Mouse (Mus musculus): ENCODE measurements at regions not wholly inside any gene's neighbourhood (a gene's known extent, or its start where the extent isn't known, plus 50 kb on each side); places are given as distances from the start of the nearest gene placed in this dataset.

GRCm38 (mm10) chr12:69428108-69428507 is 55.9 kb upstream of the Gm9887 start:
- H3K36me3 ChIP-seq (ENCODE audit: control insufficient read depth, insufficient read depth) = no peaks in the 10 kb centered on the region
- H3K4me3 ChIP-seq (replicated peaks; ENCODE audit: low read length) = no peak overlapping the region
- no peaks in the 10 kb centered on the region for H3K27me3 ChIP-seq (replicated peaks; ENCODE audit: control insufficient read depth, insufficient read depth, low read length)
- H3K27ac ChIP-seq (ENCODE audit: low read length) = no peak overlapping the region
- H3K9ac ChIP-seq (replicated peaks; ENCODE audit: low read depth, low read length) = no peak overlapping the region
- no peaks in the 10 kb centered on the region for H3K9me3 ChIP-seq (ENCODE audit: control insufficient read depth, low read length)
- H3K4me1 ChIP-seq (replicated peaks; ENCODE audit: control insufficient read depth, insufficient read depth, low read length) = no peaks in the 10 kb centered on the region
- no peak for ATAC-seq
- no peak overlapping the region for H3K4me2 ChIP-seq (ENCODE audit: low read length)
- WGBS = 35% methylated on average over 6 of the region's 6 CpGs

GRCm38 (mm10) chr12:69425610-69426009 is 53.4 kb upstream of the Gm9887 start:
- WGBS = 90% methylated on average over 3 of the region's 3 CpGs

GRCm38 (mm10) chr12:69424971-69425370 is 52.7 kb upstream of the Gm9887 start:
- 56% methylated on average over 14 of the region's 14 CpGs for WGBS
- H3K9me3 ChIP-seq (ENCODE audit: control insufficient read depth, low read length) = no peaks in the 10 kb centered on the region; the same call in 1 of the 2 replicates
- no peak overlapping the region for H3K27ac ChIP-seq (ENCODE audit: low read length)
- no peak for ATAC-seq
- no peak overlapping the region for H3K4me2 ChIP-seq (ENCODE audit: low read length)
- H3K27me3 ChIP-seq (replicated peaks; ENCODE audit: control insufficient read depth, insufficient read depth, low read length) = no peaks in the 10 kb centered on the region
- no peak overlapping the region for H3K4me3 ChIP-seq (replicated peaks; ENCODE audit: low read length)
- H3K4me1 ChIP-seq (replicated peaks; ENCODE audit: control insufficient read depth, insufficient read depth, low read length) = no peaks in the 10 kb centered on the region
- no peaks in the 10 kb centered on the region for H3K36me3 ChIP-seq (ENCODE audit: control insufficient read depth, insufficient read depth)
- no peak overlapping the region for H3K9ac ChIP-seq (replicated peaks; ENCODE audit: low read depth, low read length)

More at GRCm38 (mm10) chr12:69425610-69426009, 53.4 kb upstream of the Gm9887 start:
- no peak for ATAC-seq
- Histone ChIP-seq H3K9me3 (ENCODE audit: control insufficient read depth, low read length) (no peaks in the 10 kb centered on the region; the same call in 1 of the 2 replicates), H3K36me3 (ENCODE audit: control insufficient read depth, insufficient read depth) (no peaks in the 10 kb centered on the region), H3K9ac (replicated peaks; ENCODE audit: low read depth, low read length) (no peak overlapping the region), H3K4me3 (replicated peaks; ENCODE audit: low read length) (no peak overlapping the region), H3K27me3 (replicated peaks; ENCODE audit: control insufficient read depth, insufficient read depth, low read length) (no peaks in the 10 kb centered on the region), H3K27ac (ENCODE audit: low read length) (no peak overlapping the region), H3K4me1 (replicated peaks; ENCODE audit: control insufficient read depth, insufficient read depth, low read length) (no peaks in the 10 kb centered on the region), H3K4me2 (ENCODE audit: low read length) (no peak overlapping the region)
